Mouse (Mus musculus) kidney, postnatal 36 days (tissue): Measurements from ENCODE around the gene Slc10a7.

Experiments
- DNase-seq, 2 experiments: peaks; one replicate each; pipeline ENCODE4 v3.0.0; 2021 to 2022; ENCODE audit warnings: mixed read lengths in 2 of 2

Gene Slc10a7

GRCm38 (mm10) chr8:78626632-78627031, 117.5 kb downstream of the Slc10a7 start:
- DNase-seq: peak; percentile 11 to 20

GRCm38 (mm10) chr8:78627793-78628192, 118.6 kb downstream of the Slc10a7 start:
- DNase-seq: no peak

- no peak for DNase-seq
Observed at GRCm38 (mm10) chr8:78630414-78631164, 121.4 kb downstream of the Slc10a7 start.

- no peak for DNase-seq
Observed at GRCm38 (mm10) chr8:78633012-78633411, 123.9 kb downstream of the Slc10a7 start.

GRCm38 (mm10) chr8:78634018-78634417, 124.9 kb downstream of the Slc10a7 start:
- no peak for DNase-seq

- DNase-seq: no peak
Observed at GRCm38 (mm10) chr8:78634523-78635240, 125.5 kb downstream of the Slc10a7 start.

- DNase-seq: no peak
Observed at GRCm38 (mm10) chr8:78635241-78635771, 126.2 kb downstream of the Slc10a7 start.

- DNase-seq: no peak
Observed at GRCm38 (mm10) chr8:78641919-78642318, 132.8 kb downstream of the Slc10a7 start.

GRCm38 (mm10) chr8:78642376-78642775, 133.2 kb downstream of the Slc10a7 start:
- no peak for DNase-seq

- DNase-seq: no peak
Observed at GRCm38 (mm10) chr8:78647000-78647656, 138.0 kb downstream of the Slc10a7 start.

- no peak for DNase-seq
Observed at GRCm38 (mm10) chr8:78647846-78648245, 138.7 kb downstream of the Slc10a7 start.

- peak; percentile 66 to 86 for DNase-seq
Observed at GRCm38 (mm10) chr8:78648918-78649317, 139.8 kb downstream of the Slc10a7 start.

GRCm38 (mm10) chr8:78651670-78652069, 142.5 kb downstream of the Slc10a7 start:
- DNase-seq: no peak

GRCm38 (mm10) chr8:78655351-78656045, 146.4 kb downstream of the Slc10a7 start:
- no peak for DNase-seq

- peak; percentile 13 to 41 for DNase-seq
Observed at GRCm38 (mm10) chr8:78656700-78657370, 147.7 kb downstream of the Slc10a7 start.

- no peak for DNase-seq
Observed at GRCm38 (mm10) chr8:78658172-78658571, 149.0 kb downstream of the Slc10a7 start.

- DNase-seq: no peak
Observed at GRCm38 (mm10) chr8:78659617-78660187, 150.6 kb downstream of the Slc10a7 start.

GRCm38 (mm10) chr8:78664306-78664940, 155.3 kb downstream of the Slc10a7 start:
- DNase-seq: no peak

- DNase-seq: no peak
Observed at GRCm38 (mm10) chr8:78667399-78667798, 158.3 kb downstream of the Slc10a7 start.

- no peak for DNase-seq
Observed at GRCm38 (mm10) chr8:78668206-78668605, 159.1 kb downstream of the Slc10a7 start.

- DNase-seq: no peak
Observed at GRCm38 (mm10) chr8:78670241-78670640, 161.1 kb downstream of the Slc10a7 start.
